Mouse (Mus musculus) neural tube, embryonic 14.5 days (tissue): ENCODE results near the gene Armc8. TPM values are rescaled to one million over a fixed set of nuclear protein-coding genes. Genes with fewer than 3 reads are reported as not detected.

Experiments
- ATAC-seq: fragments of 200-750 bp; cut with Nextera tagmentation; 2 replicates; pipeline ENCODE4 v1.8.0; 2017; ENCODE audit warnings: low read depth, mild to moderate bottlenecking, moderate TSS enrichment, moderate library complexity
- H3K27ac ChIP-seq: fragments of 300-500 bp; sonication (generic); 2 replicates; pipeline ENCODE4 v1.5.1; 2014; ENCODE audit warnings: low read depth, mild to moderate bottlenecking, control low read depth, low read length, moderate library complexity, mixed read lengths
- H3K27me3 ChIP-seq: fragments of 300-500 bp; sonication (generic); 2 replicates; pipeline ENCODE4 v1.6.1; 2014; ENCODE audit warnings: low read length; ENCODE audit not compliant: control insufficient read depth, insufficient read depth
- H3K36me3 ChIP-seq: fragments of 300-500 bp; sonication (generic); 2 replicates; pipeline ENCODE4 v1.6.1; 2014; ENCODE audit warnings: low read length, mixed read lengths; ENCODE audit not compliant: control insufficient read depth, insufficient read depth
- H3K4me1 ChIP-seq: fragments of 300-500 bp; sonication (generic); 2 replicates; pipeline ENCODE4 v1.6.1; 2014; ENCODE audit warnings: low read length; ENCODE audit not compliant: control insufficient read depth, insufficient read depth
- H3K4me2 ChIP-seq: fragments of 300-500 bp; sonication (generic); 2 replicates; pipeline ENCODE4 v1.6.1; 2014; ENCODE audit warnings: mild to moderate bottlenecking, low read depth, low read length, control low read depth
- H3K4me3 ChIP-seq: fragments of 300-500 bp; sonication (generic); 2 replicates; pipeline ENCODE4 v1.5.1; 2014; ENCODE audit warnings: low read depth, low read length, control low read depth, mixed read lengths
- H3K9ac ChIP-seq: fragments of 300-500 bp; sonication (generic); replicated peaks from 2 replicates; pipeline ENCODE4 v1.6.1; 2014; ENCODE audit warnings: low read depth, mild to moderate bottlenecking, control low read depth, low read length, mixed read lengths
- H3K9me3 ChIP-seq: fragments of 300-500 bp; sonication (generic); 2 replicates; pipeline ENCODE4 v1.6.1; 2016; ENCODE audit warnings: low read length; ENCODE audit not compliant: control insufficient read depth
- WGBS: fragments of 180-500 bp; shearing (Covaris S2); extraction: QIAGEN DNeasy Blood & Tissue Kit; methylation state at CpG from one replicate; pipeline ENCODE4 v1.1.7; 2014; 5-methylcytosine and 5-hydroxymethylcytosine counted together
- polyA plus RNA-seq: library from polyadenylated mRNA; unstranded; fragments of >200 nt; fragmentation: Nextera tagmentation; extraction: Ambion mirVana; gene quantifications from 2 replicates; pipeline ENCODE4 v1.2.1, GENCODE M21; 2014

Gene Armc8
- polyA plus RNA-seq, 1 experiment from 2014 or later = 88.8 TPM

DNA sequence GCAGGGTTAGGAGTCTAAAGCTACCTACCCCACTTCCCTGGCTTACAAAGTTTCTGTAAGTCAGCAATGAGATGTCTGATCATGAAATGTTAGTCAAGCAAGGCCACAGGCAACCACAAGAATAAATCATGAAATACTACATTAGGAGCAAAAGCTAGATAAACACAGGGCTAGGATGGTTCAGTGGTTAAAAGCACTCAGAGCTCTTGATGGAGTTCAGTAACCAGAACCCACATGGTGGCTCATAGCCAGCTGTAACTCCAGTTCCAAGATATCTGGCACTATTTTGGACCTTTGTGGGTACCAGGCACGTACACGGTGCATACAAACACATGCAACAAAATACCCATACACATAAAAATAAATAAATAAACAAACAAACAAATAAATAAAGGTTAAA is 15.7 kb downstream of the Armc8 start:
- Histone ChIP-seq H3K27me3 (no peaks in the 10 kb centered on the region), H3K4me3 (no peak overlapping the region), H3K4me1 (no peaks in the 10 kb centered on the region), H3K36me3 (no peaks in the 10 kb centered on the region), H3K9ac (no peak overlapping the region), H3K9me3 (no peaks in the 10 kb centered on the region), H3K27ac (no peak overlapping the region), H3K4me2 (no peak overlapping the region)
- ATAC-seq = no peak
- WGBS = 88% methylated on average over 2 of the region's 2 CpGs

DNA sequence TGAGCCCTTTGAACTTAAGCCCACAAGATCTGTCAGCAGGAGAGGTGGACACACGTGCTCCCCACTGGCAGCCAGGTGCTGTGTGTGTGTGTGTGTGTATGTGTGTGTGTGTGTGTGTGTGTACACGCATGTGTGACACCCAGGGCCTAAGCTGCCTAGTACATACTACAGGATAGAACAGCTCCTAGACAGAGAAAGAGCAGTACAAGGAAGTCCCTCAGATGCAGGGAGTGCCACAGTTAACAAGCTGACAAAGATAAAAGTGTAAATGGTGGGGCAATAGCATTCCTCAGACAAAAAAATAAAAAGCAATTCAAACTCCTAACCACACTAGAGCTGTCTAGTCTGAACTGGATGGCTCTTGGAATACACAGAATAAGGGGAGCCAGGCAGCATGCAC is 16.6 kb downstream of the Armc8 start:
- no peak for ATAC-seq
- Histone ChIP-seq H3K4me2 (no peak overlapping the region), H3K9me3 (no peaks in the 10 kb centered on the region), H3K27ac (no peak overlapping the region), H3K36me3 (no peaks in the 10 kb centered on the region), H3K4me1 (no peaks in the 10 kb centered on the region), H3K4me3 (no peak overlapping the region), H3K27me3 (no peaks in the 10 kb centered on the region), H3K9ac (no peak overlapping the region)
- 60% methylated on average over 2 of the region's 2 CpGs for WGBS

DNA sequence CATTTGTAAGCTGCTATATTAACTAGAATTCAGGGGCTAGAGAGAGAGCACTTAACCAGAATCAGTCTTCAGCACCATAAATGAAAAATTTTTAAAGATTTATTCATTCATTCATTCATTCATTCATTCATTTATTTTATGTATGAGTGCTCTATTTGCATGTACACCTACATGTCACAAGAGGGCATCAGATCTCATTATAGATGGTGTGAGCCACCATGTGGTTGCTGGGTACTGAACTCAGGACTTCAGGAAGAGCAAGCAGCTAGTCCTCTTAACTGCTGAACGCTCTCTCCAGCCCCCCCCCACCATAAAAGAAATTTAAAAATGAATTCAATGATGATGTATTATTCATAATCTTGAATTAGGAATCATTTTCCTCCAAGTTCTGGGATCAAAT is 22.4 kb downstream of the Armc8 start:
- ATAC-seq = no peak
- no peak overlapping the region for H3K4me3 ChIP-seq
- H3K4me1 ChIP-seq = no peaks in the 10 kb centered on the region
- H3K4me2 ChIP-seq = no peak overlapping the region
- WGBS = 94% methylated on average over 1 of the region's 1 CpGs
- no peaks in the 10 kb centered on the region for H3K27me3 ChIP-seq
- no peak overlapping the region for H3K27ac ChIP-seq
- no peaks in the 10 kb centered on the region for H3K9me3 ChIP-seq
- no peak overlapping the region for H3K9ac ChIP-seq
- no peaks in the 10 kb centered on the region for H3K36me3 ChIP-seq

DNA sequence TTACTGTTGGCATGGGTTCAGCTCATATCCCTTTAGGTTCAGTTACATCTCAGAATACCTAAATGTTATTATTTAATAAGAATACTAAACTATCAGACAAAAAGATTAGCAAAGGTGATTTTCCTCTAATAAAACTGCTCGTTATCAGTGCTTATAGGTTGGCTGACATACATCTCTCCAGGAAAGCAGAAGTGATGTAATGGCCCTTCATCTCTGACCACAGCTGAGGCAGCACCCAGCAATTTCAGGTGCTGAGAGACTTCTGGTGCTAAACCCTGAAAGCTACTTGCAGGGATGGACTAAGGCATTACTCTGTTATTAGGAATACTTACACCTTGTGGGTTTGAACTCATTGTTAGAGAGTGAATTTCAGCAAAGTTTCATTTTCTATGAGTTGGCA is 36.8 kb downstream of the Armc8 start:
- 100% methylated on average over 1 of the region's 1 CpGs for WGBS
- Histone ChIP-seq H3K4me3 (no peak overlapping the region), H3K9me3 (no peaks in the 10 kb centered on the region), H3K4me2 (no peak overlapping the region), H3K36me3 (peaks cover 50% of the 10 kb centered on the region), H3K27ac (no peak overlapping the region), H3K4me1 (no peaks in the 10 kb centered on the region), H3K9ac (no peak overlapping the region), H3K27me3 (no peaks in the 10 kb centered on the region)
- ATAC-seq = no peak

- no peaks in the 10 kb centered on the region for H3K4me1 ChIP-seq
- H3K27me3 ChIP-seq = no peaks in the 10 kb centered on the region
- no peak overlapping the region for H3K9ac ChIP-seq
- no peak overlapping the region for H3K4me3 ChIP-seq
- H3K27ac ChIP-seq = no peak overlapping the region
- no peak overlapping the region for H3K4me2 ChIP-seq
- H3K36me3 ChIP-seq = no peaks in the 10 kb centered on the region
- ATAC-seq = no peak
- WGBS = 85% methylated on average over 7 of the region's 7 CpGs
- H3K9me3 ChIP-seq = no peaks in the 10 kb centered on the region
These were observed 62.8 kb downstream of the Armc8 start for GRCm38 (mm10) chr9:99505875-99506274.

GRCm38 (mm10) chr9:99499336-99499735 is 69.4 kb downstream of the Armc8 start:
- H3K9ac ChIP-seq = no peak overlapping the region
- H3K27me3 ChIP-seq = no peaks in the 10 kb centered on the region
- peaks cover 21% of the 10 kb centered on the region for H3K36me3 ChIP-seq
- no peak overlapping the region for H3K27ac ChIP-seq
- WGBS = over 99% methylated on average over 4 of the region's 4 CpGs
- H3K4me1 ChIP-seq = no peaks in the 10 kb centered on the region
- ATAC-seq = no peak
- H3K4me3 ChIP-seq = no peak overlapping the region
- H3K9me3 ChIP-seq = no peaks in the 10 kb centered on the region
- no peak overlapping the region for H3K4me2 ChIP-seq

DNA sequence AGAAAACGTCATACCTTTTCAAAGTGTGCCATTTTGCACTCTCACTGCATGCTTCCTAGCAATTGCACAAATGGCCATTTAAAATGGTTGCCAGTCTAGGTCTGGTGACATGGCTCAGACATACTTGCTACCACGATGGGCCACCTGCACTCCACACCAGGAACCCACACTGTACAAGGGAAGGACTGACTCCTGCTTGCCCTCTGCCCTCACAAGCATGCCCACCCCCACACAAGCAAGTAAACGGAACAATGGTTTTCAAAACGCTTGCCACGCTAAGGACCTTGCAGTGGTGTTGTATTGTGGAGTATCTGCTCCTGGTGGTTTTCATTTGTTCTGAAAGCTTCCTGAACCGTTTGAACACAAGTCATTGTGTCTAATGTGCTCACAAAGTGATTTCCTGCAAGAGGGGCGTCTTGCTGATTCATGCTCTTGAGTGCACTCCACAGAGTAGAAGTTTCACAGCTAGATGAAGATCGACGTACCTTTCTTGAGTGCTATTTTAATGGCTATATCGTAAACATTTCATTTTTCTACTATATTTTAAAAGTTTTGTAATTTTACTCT is 76.0 kb downstream of the Armc8 start:
- WGBS = 75% methylated on average over 10 of the region's 10 CpGs

DNA sequence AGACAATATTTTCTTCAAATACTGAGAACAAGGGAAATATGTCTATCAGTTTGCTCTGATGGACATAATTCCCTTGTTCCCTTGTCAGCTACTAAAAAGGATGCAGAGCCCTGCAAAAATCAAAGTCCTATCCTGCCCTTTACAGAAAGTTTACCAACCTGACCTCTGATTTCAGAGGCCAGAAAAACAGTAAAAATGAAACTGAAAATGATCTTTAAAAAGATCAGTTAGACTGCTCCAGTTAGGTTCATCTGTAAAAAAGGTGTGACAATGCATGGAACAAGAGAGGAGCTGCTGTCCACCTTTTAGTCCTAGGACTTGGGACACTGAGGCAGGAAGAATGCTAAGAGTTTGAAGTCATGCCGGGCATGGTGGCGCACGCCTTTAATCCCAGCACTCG is 77.6 kb downstream of the Armc8 start:
- H3K4me1 ChIP-seq = no peaks in the 10 kb centered on the region
- H3K9me3 ChIP-seq = no peaks in the 10 kb centered on the region
- no peak overlapping the region for H3K27ac ChIP-seq
- H3K4me3 ChIP-seq = no peak overlapping the region
- H3K27me3 ChIP-seq = no peaks in the 10 kb centered on the region
- ATAC-seq = no peak
- H3K4me2 ChIP-seq = no peak overlapping the region
- H3K9ac ChIP-seq = no peak overlapping the region
- peaks cover 20% of the 10 kb centered on the region for H3K36me3 ChIP-seq
- WGBS = 94% methylated on average over 4 of the region's 4 CpGs

More for the DNA sequence above, 76.0 kb downstream of the Armc8 start:
- no peak for ATAC-seq
- Histone ChIP-seq H3K27ac (no peak overlapping the region), H3K9me3 (no peaks in the 10 kb centered on the region), H3K4me3 (no peak overlapping the region), H3K4me1 (no peaks in the 10 kb centered on the region), H3K9ac (no peak overlapping the region), H3K36me3 (peaks cover 19% of the 10 kb centered on the region), H3K27me3 (no peaks in the 10 kb centered on the region), H3K4me2 (no peak overlapping the region)

- H3K27me3 ChIP-seq = no peaks in the 10 kb centered on the region
- no peak overlapping the region for H3K4me2 ChIP-seq
- no peaks in the 10 kb centered on the region for H3K4me1 ChIP-seq
- no peak overlapping the region for H3K4me3 ChIP-seq
- no peak for ATAC-seq
- WGBS = 86% methylated on average over 3 of the region's 3 CpGs
- no peaks in the 10 kb centered on the region for H3K9me3 ChIP-seq
- no peak overlapping the region for H3K9ac ChIP-seq
- peaks cover 18% of the 10 kb centered on the region for H3K36me3 ChIP-seq
- no peak overlapping the region for H3K27ac ChIP-seq
These were observed 80.9 kb downstream of the Armc8 start for GRCm38 (mm10) chr9:99487841-99488240.
